Mouse (Mus musculus) spleen, adult 2 months (tissue): Measurements from ENCODE around the gene Otop3.

Experiments used
- CTCF ChIP-seq: fragments of 200-500 bp; IDR thresholded peaks from 2 replicates; pipeline ENCODE4 v1.5.1; 2011; ENCODE audit warnings: mild to moderate bottlenecking, inconsistent platforms; ENCODE audit not compliant: insufficient read depth, insufficient read length, insufficient replicate concordance; ENCODE audit errors: extremely low read depth
- POLR2A ChIP-seq: fragments of 200-500 bp; IDR thresholded peaks from 2 replicates; pipeline ENCODE4 v1.6.1; 2011; ENCODE audit warnings: low read depth, low read length, inconsistent platforms

- TF ChIP-seq POLR2A (no peak), CTCF (no peak)
These were observed 24.8 kb downstream of the Otop3 start for GRCm38 (mm10) chr11:115359293-115359692.
